Mouse (Mus musculus) MN1 (cell line): ENCODE results near the gene Thbd.

Experiments
- DNase-seq: peaks from one replicate; pipeline ENCODE4 v3.0.0-alpha.2; 2016; ENCODE audit warnings: low spot score

Gene Thbd

GRCm38 (mm10) chr2:148407870-148408760 lies at the start of gene Thbd:
TSS of gene Thbd (minus strand) at chr2:148408188.
- DNase-seq: no peak

- DNase-seq: no peak
Measured at GRCm38 (mm10) chr2:148455341-148455740, 47.4 kb upstream of the Thbd start.

DNA sequence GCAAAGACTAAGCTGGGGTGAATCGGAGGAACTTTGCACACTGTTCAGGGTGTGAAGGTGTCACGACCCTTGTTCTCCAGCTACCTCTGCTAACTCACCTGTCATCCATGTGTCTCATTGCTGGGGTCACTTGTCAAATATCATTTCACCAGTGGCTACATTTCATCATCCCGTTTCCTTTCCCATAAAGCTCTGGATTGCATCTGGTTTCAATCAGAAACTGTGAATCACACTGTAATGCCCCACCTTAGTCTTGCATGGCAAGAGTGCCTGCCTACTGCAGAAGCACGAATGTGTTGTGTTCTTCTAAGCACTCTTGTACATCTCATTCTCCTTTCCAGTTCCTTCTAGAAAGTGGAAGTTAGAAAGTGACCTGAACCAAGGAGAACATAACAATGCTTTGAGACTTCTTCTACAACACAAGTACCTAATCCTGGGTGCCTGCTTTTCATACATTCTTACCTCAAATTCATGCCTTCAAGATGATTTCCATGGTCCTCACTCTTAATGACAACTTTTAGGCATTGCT lies 46.1 kb upstream of the Thbd start:
- DNase-seq: no peak

GRCm38 (mm10) chr2:148453061-148453460 lies 45.1 kb upstream of the Thbd start:
- no peak for DNase-seq

- DNase-seq: no peak
Measured at GRCm38 (mm10) chr2:148451498-148451897, 43.5 kb upstream of the Thbd start.

GRCm38 (mm10) chr2:148450616-148451015 lies 42.6 kb upstream of the Thbd start:
- DNase-seq: no peak

- no peak for DNase-seq
Measured at GRCm38 (mm10) chr2:148449659-148450058, 41.7 kb upstream of the Thbd start.

- DNase-seq: no peak
Measured at GRCm38 (mm10) chr2:148446446-148446845, 38.5 kb upstream of the Thbd start.

DNA sequence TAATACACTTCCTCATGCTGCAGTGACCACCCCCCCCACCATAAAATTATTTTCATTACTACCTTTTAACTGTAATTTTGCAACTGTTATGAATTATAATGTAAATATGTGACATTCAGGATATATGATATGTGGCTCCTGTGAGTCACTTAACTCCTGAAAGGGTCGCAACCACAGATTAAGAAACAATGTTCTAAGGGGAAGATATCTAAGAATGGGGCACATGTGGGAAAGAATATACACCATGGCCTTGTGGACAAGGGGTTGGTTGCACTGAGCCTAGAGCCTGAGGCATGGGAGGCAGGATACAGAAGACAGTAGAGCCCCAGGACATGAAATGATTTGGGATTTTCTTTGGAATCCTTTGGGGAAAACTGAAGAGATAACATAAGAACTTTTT lies 37.6 kb upstream of the Thbd start:
- no peak for DNase-seq

DNA sequence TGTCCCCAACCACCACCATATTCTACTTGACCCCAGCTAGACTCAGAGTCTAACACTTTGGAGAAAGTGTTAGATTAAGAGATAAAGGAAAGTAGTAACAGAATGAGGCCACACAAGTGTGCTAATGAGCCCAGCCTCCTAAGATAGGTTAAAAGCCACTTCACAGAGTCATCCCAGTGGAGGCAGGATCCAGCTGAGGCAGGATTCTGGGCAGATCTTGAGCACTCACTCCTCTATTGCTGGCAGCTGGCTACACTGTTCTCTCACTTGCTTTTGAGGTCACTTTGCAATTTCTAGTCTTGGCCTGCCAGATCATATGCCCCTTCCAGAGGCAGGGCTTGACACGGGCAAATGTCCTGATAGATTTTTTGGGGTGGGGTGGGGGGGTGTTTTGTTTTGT lies 36.5 kb upstream of the Thbd start:
- DNase-seq: no peak

- DNase-seq: no peak
Measured at GRCm38 (mm10) chr2:148443249-148443958, 35.4 kb upstream of the Thbd start, which contains the start of gene Cd93. TSS of gene Cd93 (minus strand) at chr2:148443563.

- no peak for DNase-seq
Measured at GRCm38 (mm10) chr2:148442710-148443109, 34.7 kb upstream of the Thbd start.

DNA sequence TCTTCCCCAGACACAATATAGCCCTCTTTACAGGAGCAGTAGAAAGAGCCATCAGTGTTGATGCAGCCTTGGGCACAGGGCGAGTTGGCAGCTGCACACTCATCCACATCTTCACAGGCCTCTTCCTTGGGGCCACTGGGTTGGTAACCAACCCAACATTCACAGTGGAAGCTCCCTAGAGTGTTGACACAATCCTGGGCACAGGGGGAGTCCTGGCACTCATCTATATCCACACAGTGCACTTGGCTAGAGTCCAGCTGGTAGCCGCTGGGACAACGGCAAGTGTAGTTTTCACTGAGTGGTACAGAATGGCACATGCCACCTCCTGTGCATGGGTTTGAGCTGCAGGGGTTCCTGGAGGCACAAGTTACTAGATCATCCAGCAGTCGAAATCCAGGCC lies 34.2 kb upstream of the Thbd start:
- DNase-seq: no peak

GRCm38 (mm10) chr2:148441421-148441820 lies 33.4 kb upstream of the Thbd start:
- no peak for DNase-seq

GRCm38 (mm10) chr2:148439691-148440276 lies 31.8 kb upstream of the Thbd start:
- no peak for DNase-seq

- DNase-seq: no peak
Measured at GRCm38 (mm10) chr2:148436285-148436684, 28.3 kb upstream of the Thbd start.

- no peak for DNase-seq
Measured at GRCm38 (mm10) chr2:148432346-148432745, 24.4 kb upstream of the Thbd start.

GRCm38 (mm10) chr2:148430941-148431340 lies 23.0 kb upstream of the Thbd start:
- DNase-seq: no peak

- DNase-seq: no peak
Measured at GRCm38 (mm10) chr2:148429001-148429505, 21.1 kb upstream of the Thbd start.

GRCm38 (mm10) chr2:148428523-148428922 lies 20.5 kb upstream of the Thbd start:
- DNase-seq: no peak

- DNase-seq: no peak
Measured at GRCm38 (mm10) chr2:148427553-148427952, 19.6 kb upstream of the Thbd start.

DNA sequence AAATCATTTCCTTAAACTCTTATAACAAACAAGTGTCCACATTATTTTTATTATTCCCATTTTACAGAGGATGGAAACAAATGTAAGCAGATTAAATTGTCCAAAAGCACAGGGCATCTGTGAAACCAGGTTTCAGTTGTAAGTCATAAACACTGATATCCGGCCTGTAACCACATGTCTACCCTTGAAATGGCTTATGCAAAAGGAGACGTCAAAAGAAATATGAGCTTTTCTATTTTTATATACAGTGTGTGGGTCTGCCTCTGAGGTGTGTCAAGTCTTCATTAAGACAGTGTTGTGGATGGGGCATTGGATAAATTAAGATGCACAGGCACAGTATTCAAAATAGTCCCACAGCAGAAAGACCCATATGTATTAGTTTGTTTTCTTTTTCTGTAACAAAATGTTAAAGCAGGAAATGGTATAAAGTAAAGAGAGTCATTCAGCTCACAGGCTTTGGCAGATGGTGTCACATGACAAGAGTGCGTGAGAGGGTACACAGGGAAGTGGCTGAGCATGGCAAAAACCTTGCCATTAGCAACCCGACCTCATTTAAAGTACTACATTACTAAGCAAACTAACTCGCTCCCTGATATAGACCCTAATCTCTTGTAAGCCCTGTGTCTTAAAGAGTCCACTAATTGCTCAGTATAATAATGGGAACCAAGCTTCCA lies 17.9 kb upstream of the Thbd start:
- no peak for DNase-seq
